ENCODE assay signal across 9 mouse cellular contexts in the genomic region with DNA sequence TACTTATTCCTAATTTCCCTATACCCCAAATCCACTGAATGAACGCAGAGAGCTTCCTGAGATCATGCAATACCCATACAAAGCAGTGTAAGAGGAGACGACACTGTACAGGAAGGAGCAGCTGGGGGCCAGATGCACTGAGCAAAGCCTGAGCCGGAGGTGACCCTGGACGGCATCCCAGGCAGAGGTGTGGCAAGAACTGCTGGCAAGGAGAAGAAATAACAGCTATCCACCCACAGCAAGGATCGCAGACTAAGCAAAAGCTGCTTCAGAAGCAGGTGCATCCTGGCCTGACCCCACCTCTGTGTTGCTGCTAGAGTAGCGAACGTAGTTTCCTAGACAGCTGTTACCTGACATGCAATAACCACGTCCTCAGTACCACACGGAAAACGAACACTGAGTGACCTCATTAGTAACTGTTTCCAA. TPM values are rescaled to one million over a fixed set of nuclear protein-coding genes. Genes with fewer than 3 reads are reported as not detected.
DNase-seq lines count a peak whose midpoint lies in the region; ATAC-seq and TF ChIP-seq lines count a peak whose summit lies in the region.
"Had no signal": no experiment of that assay in that cellular context is flagged by ENCODE, and none has a peak within 500 bp of the region (broad histone marks: within the 10 kb centered on the region; RNA-seq: fewer than 3 reads in every experiment).

No protein-coding gene starts in this region.

- no peaks in the 10 kb centered on the region for H3K4me1 ChIP-seq in hindbrain, embryonic 14.5 days (replicated peaks; ENCODE audit: control insufficient read depth, insufficient read depth, low read length)
- peaks cover 6% of the 10 kb centered on the region; the same call in 1 of the 2 replicates for H3K4me1 ChIP-seq in liver, embryonic 12.5 days
- H3K4me1 ChIP-seq: liver, embryonic 15.5 days had no signal

- DNase-seq in CD4-positive helper T cell, adult 2 months (ENCODE audit: low read depth, low spot score) = peak; percentile 34
- peak; percentile 7 for DNase-seq in T-cell, adult 2 months (ENCODE audit: low spot score)
- peak; percentile 46 for DNase-seq in lung, postnatal 10 days
- DNase-seq in left cerebral cortex, adult 2 months (ENCODE audit: extremely low spot score in 1 of 2, low spot score in 2 of 2) = no peak
- DNase-seq in hindbrain, embryonic 14.5 days (ENCODE audit: low spot score) = no peak
- no peak for DNase-seq in spleen, postnatal 10 days (ENCODE audit: low spot score in 2 of 2)

- H3K9ac ChIP-seq in hindbrain, embryonic 14.5 days = no peak overlapping the region
- no peak overlapping the region for H3K9ac ChIP-seq in liver, embryonic 12.5 days
- H3K9ac ChIP-seq: liver, embryonic 15.5 days had no signal

- peaks cover 9% of the 10 kb centered on the region for H3K36me3 ChIP-seq in hindbrain, embryonic 14.5 days (replicated peaks; ENCODE audit: control insufficient read depth, insufficient read depth)
- peaks cover 16% of the 10 kb centered on the region; the same call in 1 of the 2 replicates for H3K36me3 ChIP-seq in liver, embryonic 12.5 days
- H3K36me3 ChIP-seq: liver, embryonic 15.5 days had no signal

- H3K4me2 ChIP-seq in hindbrain, embryonic 14.5 days (replicated peaks) = no peak overlapping the region
- no peak overlapping the region for H3K4me2 ChIP-seq in liver, embryonic 12.5 days
- H3K4me2 ChIP-seq: liver, embryonic 15.5 days had no signal

- H3K27ac ChIP-seq in left cerebral cortex, adult 2 months = no peak overlapping the region
- H3K27ac ChIP-seq in hindbrain, embryonic 14.5 days = no peak overlapping the region
- H3K27ac ChIP-seq in liver, embryonic 12.5 days = no peak overlapping the region
- H3K27ac ChIP-seq: liver, embryonic 15.5 days had no signal

- WGBS in hindbrain, embryonic 14.5 days = 69% methylated on average over 10 of the region's 10 CpGs
- WGBS in liver, embryonic 12.5 days (ENCODE audit: insufficient replicate concordance) = 71% methylated on average over 10 of the region's 10 CpGs

- TF ChIP-seq CTCF in left cerebral cortex, adult 2 months (IDR thresholded peaks at IDR 0.05) = no peak

- H3K9me3 ChIP-seq in hindbrain, embryonic 14.5 days (ENCODE audit: control insufficient read depth, low read length) = no peaks in the 10 kb centered on the region
- no peaks in the 10 kb centered on the region for H3K9me3 ChIP-seq in liver, embryonic 12.5 days (replicated peaks)
- H3K9me3 ChIP-seq: liver, embryonic 15.5 days had no signal

- no peak overlapping the region for H3K4me3 ChIP-seq in left cerebral cortex, adult 2 months
- no peak overlapping the region for H3K4me3 ChIP-seq in hindbrain, embryonic 14.5 days (replicated peaks; ENCODE audit: low read length)
- H3K4me3 ChIP-seq in liver, embryonic 12.5 days = no peak overlapping the region
- H3K4me3 ChIP-seq: liver, embryonic 15.5 days had no signal

- ATAC-seq in granulocyte monocyte progenitor cell, adult 5-6 weeks (replicated peaks; ENCODE audit: poor library complexity, severe bottlenecking) = peak; percentile 89
- no peak for ATAC-seq in hindbrain, embryonic 14.5 days (ENCODE audit: low FRiP score)
- no peak for ATAC-seq in liver, embryonic 12.5 days

- intact Hi-C loops in left cerebral cortex, adult 2 months (cut with DNase I) = no loop called here

- H3K27me3 ChIP-seq in hindbrain, embryonic 14.5 days (ENCODE audit: control insufficient read depth, insufficient read depth, low read length) = no peaks in the 10 kb centered on the region
- H3K27me3 ChIP-seq in liver, embryonic 12.5 days (replicated peaks) = no peaks in the 10 kb centered on the region
- H3K27me3 ChIP-seq: liver, embryonic 15.5 days had no signal

RNA-seq across cellular contexts. Expression of gene Zfyve21, which starts 39.1 kb away (rescaled TPM):
- total RNA-seq in granulocyte monocyte progenitor cell, adult 5-6 weeks (2014; fragmentation: Nextera tagmentation) = 14.0 and 19.5 TPM in 2 replicates
- total RNA-seq in granulocyte monocyte progenitor cell, adult 5-6 weeks (2017) = 5.3 and 6.2 TPM in 2 replicates
- 10 to 100 TPM; 20.5 to 21.0 TPM for total RNA-seq in left cerebral cortex, adult 2 months (2021)
- polyA plus RNA-seq in hindbrain, embryonic 14.5 days (2014; fragmentation: Nextera tagmentation; extraction: Ambion mirVana) = 36.7 and 40.1 TPM in 2 replicates
- 60.6 and 61.9 TPM in 2 replicates for polyA plus RNA-seq in liver, embryonic 12.5 days (2016; fragmentation: Nextera tagmentation; extraction: Ambion mirVana)

RNA-seq across cellular contexts. Expression of gene Xrcc3, which starts 39.4 kb away (rescaled TPM):
- 16.7 and 31.1 TPM in 2 replicates for total RNA-seq in granulocyte monocyte progenitor cell, adult 5-6 weeks (2014; fragmentation: Nextera tagmentation)
- 6.8 and 8.6 TPM in 2 replicates for total RNA-seq in granulocyte monocyte progenitor cell, adult 5-6 weeks (2017)
- 1 to 10 TPM; 3.1 to 3.4 TPM for total RNA-seq in left cerebral cortex, adult 2 months (2021)
- 2.6 and 3.1 TPM in 2 replicates for polyA plus RNA-seq in hindbrain, embryonic 14.5 days (2014; fragmentation: Nextera tagmentation; extraction: Ambion mirVana)
- polyA plus RNA-seq in liver, embryonic 12.5 days (2016; fragmentation: Nextera tagmentation; extraction: Ambion mirVana) = 7.7 and 8.2 TPM in 2 replicates

RNA-seq across cellular contexts. Expression of gene Ppp1r13b, which starts 54.9 kb away (rescaled TPM):
- total RNA-seq in granulocyte monocyte progenitor cell, adult 5-6 weeks (2014; fragmentation: Nextera tagmentation) = 11.2 and 11.4 TPM in 2 replicates
- total RNA-seq in granulocyte monocyte progenitor cell, adult 5-6 weeks (2017) = 2.9 and 4.7 TPM in 2 replicates
- total RNA-seq in left cerebral cortex, adult 2 months (2021) = 10 to 100 TPM; 59.4 to 61.0 TPM
- polyA plus RNA-seq in hindbrain, embryonic 14.5 days (2014; fragmentation: Nextera tagmentation; extraction: Ambion mirVana) = 38.0 and 43.3 TPM in 2 replicates
- 7.3 and 8.1 TPM in 2 replicates for polyA plus RNA-seq in liver, embryonic 12.5 days (2016; fragmentation: Nextera tagmentation; extraction: Ambion mirVana)

Comparison
In these comparisons a context has a peak if more than half of its experiments do, and no peak if none do; other contexts are left out.
1. DNase-seq: peak in CD4-positive helper T cell, adult 2 months (single experiment), T-cell, adult 2 months (single experiment) and lung, postnatal 10 days (single experiment); none in left cerebral cortex, adult 2 months (0 of 2), hindbrain, embryonic 14.5 days (single experiment) and spleen, postnatal 10 days (0 of 2).
2. RNA of gene Ppp1r13b, which starts 54.9 kb away (total RNA-seq): 59.4 to 61.0 TPM in left cerebral cortex, adult 2 months; 2.9 to 11.4 TPM in granulocyte monocyte progenitor cell, adult 5-6 weeks; every median in the first group is over 4 times any median in the second.